ENCODE assay signal across 33 mouse cellular contexts in the genomic region with DNA sequence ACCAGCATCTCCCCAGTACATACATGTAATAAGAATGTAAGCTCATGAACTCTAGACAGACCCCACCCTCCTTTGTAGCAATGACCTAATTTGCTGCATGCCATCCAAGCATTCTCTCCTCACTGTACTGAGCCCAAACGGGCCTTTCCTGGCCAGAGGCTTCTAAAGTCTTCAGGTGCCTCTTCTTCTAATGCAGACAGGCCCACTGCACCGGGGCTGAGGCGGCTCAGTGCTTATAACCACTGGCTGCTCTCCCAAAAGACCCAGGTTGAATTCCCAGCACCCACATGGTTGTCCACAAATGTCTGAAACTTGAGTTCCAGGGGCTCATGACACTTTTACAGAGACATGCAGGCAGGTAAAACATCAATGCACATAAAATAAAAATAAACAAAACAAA.
"Had no signal": no experiment of that assay in that cellular context is flagged by ENCODE, and none has a peak within 500 bp of the region (broad histone marks: within the 10 kb centered on the region; RNA-seq: fewer than 3 reads in every experiment).

No protein-coding gene starts in this region.

- H3K4me2 ChIP-seq: heart, embryonic 11.5 days; heart, embryonic 13.5 days; heart, embryonic 15.5 days; hindbrain, embryonic 12.5 days; hindbrain, embryonic 13.5 days; hindbrain, embryonic 14.5 days; hindbrain, embryonic 15.5 days; intestine, embryonic 15.5 days; kidney, embryonic 15.5 days had no signal

- H3K9me3 ChIP-seq: heart, embryonic 10.5 days; heart, embryonic 13.5 days; heart, embryonic 15.5 days; hindbrain, embryonic 10.5 days; hindbrain, embryonic 12.5 days; hindbrain, embryonic 13.5 days; hindbrain, embryonic 15.5 days; intestine, embryonic 15.5 days; kidney, embryonic 15.5 days had no signal

- H3K9ac ChIP-seq: heart, embryonic 13.5 days; heart, embryonic 15.5 days; hindbrain, embryonic 12.5 days; hindbrain, embryonic 13.5 days; hindbrain, embryonic 14.5 days; hindbrain, embryonic 15.5 days; intestine, embryonic 15.5 days; kidney, embryonic 15.5 days had no signal

- DNase-seq: heart, adult 2 months; heart, postnatal 10 days; heart, postnatal 14 days; heart, postnatal 36 days; heart, postnatal 4 days; kidney, adult 11 months; kidney, adult 18-20 months; kidney, adult 2 months; kidney, adult 8-10 months; kidney, adult 9 months; kidney, postnatal 10 days; kidney, postnatal 14 days; kidney, postnatal 25 days; kidney, postnatal 36 days; kidney, postnatal 4 days; layer of hippocampus, adult 9-11 months; layer of hippocampus, postnatal 36 days had no signal

- ATAC-seq: hindbrain, embryonic 16.5 days; hindbrain, postnatal 0 days; inflammation-experienced regulatory T-cells, adult 6 months had no signal

- H3K27me3 ChIP-seq: heart, embryonic 13.5 days; heart, embryonic 15.5 days; hindbrain, embryonic 12.5 days; hindbrain, embryonic 13.5 days; hindbrain, embryonic 15.5 days; intestine, embryonic 15.5 days; kidney, embryonic 15.5 days had no signal

- H3K4me1 ChIP-seq: kidney, embryonic 15.5 days had no signal

- H3K27ac ChIP-seq: heart, adult 2 months; heart, embryonic 10.5 days; heart, embryonic 13.5 days; heart, embryonic 15.5 days; hindbrain, embryonic 10.5 days; hindbrain, embryonic 12.5 days; hindbrain, embryonic 13.5 days; hindbrain, embryonic 14.5 days; hindbrain, embryonic 15.5 days; hindbrain, postnatal 0 days; intestine, embryonic 15.5 days; kidney, embryonic 15.5 days; kidney, postnatal 0 days; layer of hippocampus, adult 2 months had no signal

- H3K4me3 ChIP-seq: heart, adult 2 months; heart, embryonic 10.5 days; heart, embryonic 13.5 days; heart, embryonic 15.5 days; hindbrain, embryonic 10.5 days; hindbrain, embryonic 12.5 days; hindbrain, embryonic 13.5 days; hindbrain, embryonic 15.5 days; intestine, embryonic 15.5 days; kidney, embryonic 15.5 days; layer of hippocampus, adult 2 months had no signal
